Mouse (Mus musculus) brain, adult 10 weeks (tissue): Measurements from ENCODE around the gene Ankib1. TPM values are rescaled to one million over a fixed set of nuclear protein-coding genes. Genes with fewer than 3 reads are reported as not detected.

ENCODE experiments used
- polyA plus RNA-seq: library from polyadenylated mRNA; stranded (reverse); fragments of 350-450 nt; fragmentation: Illumina TruSeq; extraction: RNeasy Lipid Tissue Mini Kit (QIAGEN cat#74804); gene quantifications from one replicate; pipeline ENCODE4 v1.2.3, GENCODE M21; 2015; ENCODE audit warnings: low read depth, low replicate concordance

The Ankib1 gene
- polyA plus RNA-seq = 26.6 TPM

GRCm38 (mm10) chr5:3802433-3803291, at the start of gene Ankib1, which contains the start of gene Krit1:
Gene Ankib1 (minus strand): TSS chr5:3802925.
Gene Krit1 (plus strand): TSS chr5:3803184.

DNA sequence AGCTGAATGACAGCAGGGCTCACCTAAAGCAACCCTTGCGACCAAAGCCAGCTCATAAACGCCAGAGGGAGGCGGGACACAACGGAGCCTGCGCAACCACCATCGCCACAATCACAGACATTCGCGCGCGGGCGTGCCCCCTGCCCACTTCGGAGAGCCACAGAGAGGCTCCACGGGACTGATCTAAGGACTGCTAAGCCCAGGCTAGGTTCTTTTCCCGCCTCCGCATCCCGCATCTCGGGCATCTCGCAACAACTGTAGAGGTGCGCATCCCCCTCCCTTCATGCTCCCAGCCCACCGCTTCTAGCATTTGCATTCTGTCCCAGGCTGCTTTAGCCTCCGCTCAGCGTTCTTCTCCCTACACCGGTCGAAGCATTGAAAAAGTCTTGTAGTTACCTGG, 42.3 kb upstream of the Ankib1 start, which contains the start of gene Lrrd1:
Gene Lrrd1, plus strand, starts transcription at position 148 of the 400 bp plus-strand sequence.

DNA sequence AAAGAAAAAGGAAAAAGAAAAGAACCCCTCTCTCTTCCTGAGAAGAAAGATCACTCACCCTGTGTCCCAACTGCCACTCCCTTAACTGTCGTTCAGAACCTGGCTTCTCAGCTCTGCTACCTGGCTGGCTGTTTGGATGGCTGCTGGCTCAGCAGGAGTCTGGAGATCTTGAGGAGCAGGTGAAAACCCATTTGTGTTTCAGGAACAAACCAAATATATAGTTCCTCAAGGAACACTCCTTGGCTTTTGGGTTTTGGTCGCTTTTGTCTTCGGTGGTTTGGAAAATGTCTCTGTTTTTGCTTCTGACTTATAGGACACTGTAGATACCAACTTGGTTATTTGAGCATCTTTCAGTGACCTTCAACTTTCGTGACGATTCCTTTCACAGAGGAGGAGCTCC, 145.6 kb downstream of the Ankib1 start, which contains the start of gene Gatad1:
Gene Gatad1, minus strand, starts transcription at position 101 of the 400 bp plus-strand sequence.

GRCm38 (mm10) chr5:3650881-3651280, 151.8 kb downstream of the Ankib1 start, which contains the start of gene Tmbim7:
Gene Tmbim7 (plus strand): TSS chr5:3651181.

Other genes starting within 250 kb of the Ankib1 start
- gene 1700109H08Rik, start 231.4 kb downstream of the Ankib1 start, polyA plus RNA-seq = 3.9 TPM
- gene Pex1, start 206.9 kb downstream of the Ankib1 start, polyA plus RNA-seq = 25.1 TPM
- 11.6 TPM for gene Rbm48, start 206.3 kb downstream of the Ankib1 start, polyA plus RNA-seq
- not detected for gene Tmbim7, start 151.7 kb downstream of the Ankib1 start, polyA plus RNA-seq
- gene Gatad1, start 145.7 kb downstream of the Ankib1 start, polyA plus RNA-seq = 125 TPM
- 44.1 TPM for gene Krit1, start 259 bp upstream of the Ankib1 start, polyA plus RNA-seq
- gene Lrrd1, start 42.2 kb upstream of the Ankib1 start, polyA plus RNA-seq = not detected
- gene Mterf1a, start 91.0 kb upstream of the Ankib1 start, polyA plus RNA-seq = 7.6 TPM
- 25.6 TPM for gene Akap9, start 125.1 kb upstream of the Ankib1 start, polyA plus RNA-seq